Mouse (Mus musculus) gastrocnemius, postnatal 4 days (tissue): ENCODE results near the gene Fam173a. TPM values are rescaled to one million over a fixed set of nuclear protein-coding genes. Genes with fewer than 3 reads are reported as not detected.
A peak's percentile ranks its signal among the peaks of the same experiment; 100 is the strongest.
"Not testable (repeated sequence)": the region's sequence is repeated elsewhere in the genome, so short reads cannot be mapped to it uniquely, and the experiment has no call there.

Source experiments
- DNase-seq, 2 experiments: peaks; one replicate each; pipeline ENCODE4 v3.0.0; 2021 to 2022; ENCODE audit warnings: low spot score in 2 of 2, mixed read lengths in 2 of 2
- microRNA-seq: library from miRNA; unstranded; fragments of <30 nt; microRNA quantifications from one replicate; pipeline ENCODE4 v1.2.0, GENCODE M21; 2021
- total RNA-seq, 2 experiments: library from RNA; stranded (reverse); gene quantifications; 2 replicates each; pipeline ENCODE4 v1.2.3; 2021

Gene Fam173a
- total RNA-seq, 2 experiments from 2014 or later: 45.6 to 45.8 TPM

DNA sequence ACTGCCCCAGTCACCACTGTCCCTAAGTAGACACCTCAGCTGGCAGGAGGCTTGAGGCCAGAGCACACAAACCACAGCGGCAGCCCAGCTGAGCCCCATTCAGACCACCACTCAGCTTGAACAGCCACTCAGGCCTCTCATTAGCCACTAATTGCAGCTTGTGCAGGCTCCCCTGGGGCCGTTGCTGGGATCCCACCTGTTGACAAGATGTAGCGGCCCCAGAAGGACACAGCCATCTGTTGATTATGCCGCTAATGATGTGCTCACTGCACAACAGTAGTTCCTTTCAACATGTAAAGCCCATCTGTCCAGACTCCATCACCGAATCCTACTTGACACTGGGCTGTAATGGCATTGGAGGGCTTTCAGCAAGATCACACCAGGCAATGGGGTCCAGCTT is 26.8 kb downstream of the Fam173a start:
- DNase-seq: no peak

DNA sequence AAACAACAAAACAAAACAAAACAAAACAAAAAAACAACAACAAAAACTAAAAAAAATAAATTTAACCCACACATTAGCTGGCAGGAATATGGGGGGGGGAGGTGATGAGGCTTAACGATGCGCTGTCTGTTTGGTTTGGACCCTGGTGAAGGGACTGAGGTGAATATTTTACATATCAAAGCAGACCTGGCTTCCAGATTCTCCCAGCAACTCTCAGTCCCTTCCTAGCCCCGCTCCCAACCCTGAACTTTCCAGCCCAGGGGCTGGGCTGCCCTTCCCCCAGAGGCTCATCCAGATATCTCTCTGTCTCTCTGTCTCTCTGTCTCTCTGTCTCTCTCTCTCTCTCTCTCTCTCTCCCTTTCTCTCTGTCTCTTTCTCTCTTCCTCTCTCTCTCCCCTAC is 30.1 kb downstream of the Fam173a start:
- no peak for DNase-seq

DNA sequence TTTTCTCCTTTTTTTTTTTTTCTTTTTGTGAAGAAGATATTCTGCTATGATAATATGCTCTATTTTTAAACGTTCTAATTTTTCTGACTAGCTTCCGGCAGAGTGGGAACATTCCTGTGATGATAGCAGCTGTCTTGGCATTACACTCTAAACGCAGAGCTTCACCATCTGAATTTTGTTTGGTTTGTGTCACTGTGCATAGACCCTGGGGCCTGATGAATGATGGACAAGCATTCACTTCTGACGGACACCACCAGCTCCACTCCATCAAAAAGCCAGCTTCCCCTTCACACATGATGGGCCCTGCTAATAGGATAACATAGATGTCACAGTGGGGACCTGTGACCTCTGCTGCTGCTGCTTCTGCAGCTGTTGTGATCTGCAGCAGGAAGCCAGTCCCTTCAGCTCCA is 31.1 kb downstream of the Fam173a start:
- DNase-seq: no peak

DNA sequence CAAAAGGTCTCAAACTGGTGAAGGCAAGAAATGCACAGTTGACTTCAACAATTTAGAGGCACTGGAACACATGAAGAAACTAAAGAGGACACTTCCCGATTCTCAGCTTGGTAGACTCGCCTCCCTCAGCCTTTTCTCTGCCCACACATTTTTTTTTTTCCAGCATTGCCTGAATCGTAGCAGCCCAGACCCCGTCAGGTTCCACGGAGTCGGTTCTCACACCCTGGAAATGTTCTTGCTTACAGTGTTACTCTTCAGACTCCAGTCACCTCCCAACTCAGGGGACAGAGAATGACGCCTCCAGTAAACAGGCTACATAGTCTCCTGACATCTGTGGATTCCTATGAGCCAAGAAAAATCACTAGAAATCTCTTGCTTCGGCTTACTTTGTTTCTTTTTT is 32.6 kb downstream of the Fam173a start:
- DNase-seq: no peak

DNA sequence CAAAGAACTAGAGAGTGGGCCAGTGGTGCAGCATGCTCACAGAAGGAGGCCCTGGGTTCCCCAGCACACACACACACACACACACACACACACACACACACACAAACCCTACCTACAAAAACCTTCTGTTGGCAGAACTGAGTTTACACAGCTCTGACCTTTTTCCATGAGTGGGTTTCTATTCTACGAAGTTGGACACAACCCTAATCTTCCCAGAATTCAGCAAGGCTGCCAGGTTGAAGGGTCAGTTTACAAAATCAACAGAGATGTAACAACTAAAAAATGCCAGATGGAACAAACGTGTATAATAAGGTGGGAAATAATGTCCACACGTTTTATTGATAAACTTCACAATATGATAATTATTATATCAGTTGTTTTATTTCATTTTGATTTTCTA is 35.0 kb downstream of the Fam173a start:
- no peak for DNase-seq

DNA sequence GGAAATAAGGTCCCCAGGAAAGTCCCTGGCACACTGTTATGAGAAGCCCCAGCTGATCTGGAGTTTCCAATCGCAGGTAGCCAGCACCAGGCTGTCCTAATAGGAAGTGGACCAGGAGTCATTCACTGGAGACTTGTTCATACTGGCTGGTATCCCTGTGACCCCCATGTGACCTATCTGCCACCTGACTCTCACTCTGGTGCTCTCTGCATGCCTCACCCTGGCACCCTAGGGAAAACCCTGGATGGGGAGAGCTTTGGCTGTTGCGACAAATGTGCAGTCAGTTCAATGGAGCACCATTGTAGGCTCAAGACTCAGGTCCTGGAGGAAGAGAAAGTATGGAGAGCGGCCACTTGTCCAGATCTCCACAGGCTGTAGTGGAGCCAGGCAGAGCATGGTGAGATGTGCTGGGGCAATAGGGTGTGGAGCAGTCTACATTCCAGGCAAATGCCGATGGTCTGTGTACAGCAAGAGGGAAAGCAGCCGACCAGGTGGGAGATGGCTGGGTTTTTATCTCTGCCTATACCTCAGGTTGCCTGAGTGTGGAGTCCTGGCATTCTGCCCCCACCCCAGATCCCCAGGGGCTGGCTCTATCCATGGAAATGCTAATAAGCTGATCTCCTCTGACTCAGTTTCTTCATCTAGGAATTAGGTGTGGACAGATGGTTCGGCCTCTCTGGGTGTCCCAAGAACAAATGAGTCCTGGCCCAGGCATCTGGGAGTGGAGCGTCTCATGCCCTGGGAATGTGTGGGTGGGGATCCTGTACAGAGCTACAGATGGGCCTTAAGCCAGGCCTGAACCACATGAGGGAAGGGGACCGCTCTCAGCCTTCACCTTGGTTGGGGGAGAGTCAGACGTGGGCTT is 36.1 kb downstream of the Fam173a start:
- no peak for DNase-seq

DNA sequence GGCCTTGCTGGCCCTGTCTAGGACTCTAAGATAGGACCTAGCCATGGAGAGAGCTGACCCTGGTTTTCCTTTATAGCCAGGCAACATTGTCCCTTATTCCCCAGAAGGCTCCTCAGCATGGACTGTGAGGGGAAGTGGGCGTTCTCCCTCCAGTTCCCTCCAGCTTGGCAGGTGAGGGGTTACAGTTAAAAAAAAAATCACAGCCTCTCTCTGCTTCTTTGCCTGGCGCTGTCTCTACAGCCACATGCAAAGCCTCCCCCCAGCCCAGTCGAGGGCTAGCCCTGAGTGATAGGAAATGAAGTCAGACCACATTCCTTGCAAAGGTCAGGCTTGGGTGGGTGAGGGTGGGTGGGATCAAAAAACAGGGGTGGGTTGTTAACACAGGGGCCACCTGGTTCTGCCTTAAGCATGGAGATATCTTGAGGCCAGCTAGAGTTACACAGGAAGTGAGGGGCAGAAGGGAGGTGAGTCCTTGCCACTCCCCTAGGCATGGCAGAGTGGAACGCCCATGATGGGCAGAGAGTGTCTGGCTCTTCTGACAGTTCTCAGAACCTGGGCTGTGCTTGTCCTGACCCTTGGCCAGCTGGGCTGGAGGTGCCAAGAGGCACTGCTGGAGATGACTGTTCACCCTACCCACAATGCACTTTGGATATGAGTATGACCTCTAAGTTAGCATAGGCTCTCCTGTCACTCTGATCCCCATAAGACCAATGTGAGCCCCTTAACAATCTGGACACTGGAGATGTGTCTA is 36.9 kb downstream of the Fam173a start:
- DNase-seq: no peak

DNA sequence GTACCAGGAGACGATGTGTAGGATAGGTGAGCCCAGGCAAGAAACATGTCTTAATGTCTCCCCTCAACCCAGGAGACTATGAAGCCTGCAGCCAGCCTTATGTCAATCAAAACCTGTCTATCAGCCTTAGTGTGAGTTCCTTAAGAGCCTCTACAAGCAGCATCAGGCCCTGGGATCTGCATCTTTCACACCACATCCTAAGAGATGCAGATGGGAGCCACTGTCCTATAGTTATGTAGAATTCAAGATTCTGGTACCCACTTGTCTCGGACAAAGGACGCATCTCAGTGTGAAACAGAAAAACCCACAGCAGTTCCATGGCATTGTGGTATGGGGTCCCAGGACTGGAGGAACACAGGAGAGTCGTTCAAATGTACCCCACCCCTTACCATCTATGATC is 37.6 kb downstream of the Fam173a start:
- DNase-seq: no peak

DNA sequence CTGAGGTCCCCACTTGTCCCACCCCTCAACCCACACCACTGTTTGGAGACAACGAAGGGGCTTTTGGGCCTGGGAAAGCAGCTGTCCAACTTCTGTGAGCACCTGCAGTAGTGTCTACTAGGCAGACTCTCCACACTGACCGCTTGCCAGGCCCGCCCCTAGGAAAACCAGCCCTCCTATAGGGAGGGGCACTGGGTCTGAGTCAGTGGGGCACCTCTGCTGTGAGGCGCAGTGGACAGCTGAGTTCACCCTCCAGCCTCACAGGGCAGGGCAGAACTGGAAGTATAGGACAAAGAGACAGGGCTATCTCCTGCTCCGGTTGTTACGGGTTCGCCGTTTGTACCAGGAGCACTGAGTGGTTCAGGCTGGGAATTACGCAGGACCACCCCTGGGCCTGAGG is 38.5 kb downstream of the Fam173a start, which contains the start of gene Msln:
Gene Msln, minus strand, starts transcription at position 138 of the 400 bp plus-strand sequence.
- DNase-seq: no peak

DNA sequence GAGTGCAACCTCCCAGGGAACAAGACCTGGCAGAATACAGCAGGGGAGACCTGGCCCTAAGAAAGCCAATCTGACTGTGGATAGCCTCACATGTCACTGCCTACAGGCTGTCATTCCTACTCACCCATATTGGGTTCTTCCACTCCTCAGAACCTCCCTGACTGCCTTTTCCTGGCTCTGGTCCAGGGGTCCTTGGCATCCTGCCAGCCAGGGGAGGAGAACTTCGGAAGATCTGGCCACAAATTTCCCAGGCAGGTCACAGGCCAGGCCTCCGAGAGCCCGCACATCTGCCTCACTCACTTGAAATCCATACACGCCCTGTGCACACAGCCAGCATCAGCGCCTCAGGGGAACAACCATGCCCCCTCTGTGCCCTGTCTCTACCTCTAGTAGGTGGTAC is 41.3 kb downstream of the Fam173a start:
- DNase-seq: peak; percentile 46 to 57

DNA sequence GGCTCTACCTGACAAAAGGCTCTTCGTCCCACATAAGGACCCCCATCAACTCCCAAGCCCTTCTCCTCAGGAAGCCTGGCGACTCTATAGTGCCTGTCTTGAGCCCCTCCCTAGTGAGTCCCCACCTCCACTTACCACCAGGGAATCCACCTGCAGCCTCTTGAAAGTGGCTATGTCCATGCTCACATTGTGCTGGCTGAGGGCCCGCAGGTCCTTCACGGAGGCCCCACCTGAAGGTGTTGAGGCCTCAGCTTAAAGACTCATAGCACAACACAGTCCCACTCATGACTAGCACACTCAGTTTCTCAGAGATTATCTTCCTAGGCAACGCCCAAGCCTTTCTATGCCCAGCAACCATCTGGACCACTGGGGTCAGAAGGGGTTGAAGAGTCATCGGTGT is 43.4 kb downstream of the Fam173a start:
- no peak for DNase-seq

DNA sequence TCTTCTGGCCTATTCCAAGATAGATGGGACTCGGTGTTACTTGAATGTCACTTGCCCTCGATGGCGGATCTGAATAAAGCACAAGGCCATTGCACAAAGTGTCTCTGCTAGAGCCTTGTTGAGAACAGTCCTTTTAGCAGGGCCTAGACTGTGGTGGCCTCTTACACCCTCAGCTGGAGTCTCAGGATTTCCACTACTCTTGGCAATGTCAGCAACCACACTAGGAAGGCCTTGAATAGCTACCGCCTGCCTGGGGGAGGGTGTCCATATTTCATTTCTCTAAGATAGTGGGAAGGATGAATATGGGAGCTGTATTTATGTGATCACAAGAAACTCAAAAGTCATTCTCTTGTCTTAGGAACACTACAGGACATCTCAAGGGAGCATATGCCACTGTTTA is 44.5 kb downstream of the Fam173a start:
- no peak for DNase-seq

DNA sequence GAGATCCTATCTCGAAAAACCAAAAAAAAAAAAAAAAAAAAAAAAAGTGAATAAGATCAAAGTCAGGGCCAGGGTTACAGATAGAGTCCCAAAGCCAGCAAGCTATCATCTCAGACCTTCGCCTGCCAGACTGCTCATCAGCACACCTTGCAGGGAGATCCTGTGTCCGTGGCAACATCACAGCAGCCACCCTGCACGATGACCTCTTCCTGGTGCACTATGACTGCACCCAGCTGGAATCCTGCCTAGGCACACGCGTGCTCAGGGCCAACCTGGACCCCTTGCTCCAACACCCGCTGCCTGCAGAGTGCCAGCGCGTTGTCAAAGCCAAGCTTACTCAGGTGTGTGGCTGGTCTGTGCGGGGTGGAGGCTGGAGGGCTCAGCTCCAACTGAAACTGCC is 48.4 kb downstream of the Fam173a start:
- DNase-seq: no peak

DNA sequence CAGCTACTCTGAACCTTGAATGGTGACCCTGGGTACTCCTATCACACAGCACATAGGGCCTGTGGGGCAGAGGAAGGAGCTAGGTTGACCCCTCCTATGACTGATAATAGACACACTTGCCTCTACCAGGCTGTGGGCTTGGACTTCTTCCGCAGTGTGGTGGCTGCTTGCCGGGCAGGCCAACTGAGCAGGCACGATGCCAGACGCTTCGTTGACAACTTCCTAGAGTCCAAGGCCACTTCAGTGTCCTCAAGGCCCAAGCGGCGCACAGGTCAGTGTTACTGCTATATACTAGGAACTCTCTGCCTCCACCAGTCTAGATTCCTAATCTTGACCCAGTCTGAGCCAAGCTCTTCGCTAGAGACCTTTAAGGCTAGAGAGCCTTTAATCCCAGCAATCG is 48.9 kb downstream of the Fam173a start:
- DNase-seq: no peak

DNA sequence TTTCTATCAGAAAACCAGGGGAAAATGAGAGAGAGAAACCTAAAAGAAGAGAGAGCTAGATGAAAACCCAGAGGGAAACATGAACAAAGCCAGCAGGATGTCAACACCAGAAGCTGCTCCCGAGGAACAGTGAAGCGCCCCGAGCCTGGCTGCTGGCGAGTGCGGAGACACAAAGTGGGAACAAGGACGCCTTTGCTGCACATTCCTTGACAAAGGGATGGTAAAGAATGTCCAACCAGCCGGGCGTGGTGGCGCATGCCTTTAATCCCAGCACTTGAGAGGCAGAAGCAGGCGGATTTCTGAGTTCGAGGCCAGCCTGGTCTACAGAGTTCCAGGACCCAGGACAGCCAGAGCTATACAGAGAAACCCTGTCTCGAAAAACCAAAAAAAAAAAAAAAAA is 51.2 kb downstream of the Fam173a start:
- DNase-seq: not testable (repeated sequence)

Small RNAs within 50 kb of the gene (microRNA-seq; reads per million reads assigned to microRNA genes)
- gene Gm25083: not detected
- gene Mir3082: 1.5 reads per million
- 1.5 reads per million for gene Mir6966

Other genes with a start within 250 kb of the Fam173a start
- gene Sox8, start 222.2 kb downstream of the Fam173a start, total RNA-seq: 10 to 100 TPM; 26.9 to 33.7 TPM
- 10 to 100 TPM; 16.1 to 18.8 TPM for gene Lmf1, start 213.8 kb downstream of the Fam173a start, total RNA-seq
- not detected for gene Gng13, start 75.7 kb downstream of the Fam173a start, total RNA-seq
- gene Chtf18, start 65.5 kb downstream of the Fam173a start, total RNA-seq: 1 to 10 TPM; 7.7 to 8.6 TPM
- 1 to 10 TPM; 7.9 to 8.1 TPM for gene Rpusd1, start 65.2 kb downstream of the Fam173a start, total RNA-seq
- gene Mslnl, start 56.9 kb downstream of the Fam173a start, total RNA-seq: not detected
- under 1 TPM; 0.44 to 0.49 TPM for gene Msln, start 38.5 kb downstream of the Fam173a start, total RNA-seq
- gene Narfl, start 19.1 kb downstream of the Fam173a start, total RNA-seq: 10 to 100 TPM; 29.0 to 31.3 TPM
- 10 to 100 TPM; 31.3 to 32.5 TPM for gene Haghl, start 7.2 kb downstream of the Fam173a start, total RNA-seq
- gene Ccdc78, start 6.3 kb downstream of the Fam173a start, total RNA-seq: not detected
- gene AC134908.4, start 2.8 kb upstream of the Fam173a start, total RNA-seq: under 1 TPM in 1 of 2 experiments, not detected in 1; 0.75 TPM
- gene Metrn, start 4.2 kb upstream of the Fam173a start, total RNA-seq: 10 to 100 TPM; 46.3 to 51.6 TPM
- 1 to 10 TPM; 1.4 to 2.0 TPM for gene Fbxl16, start 16.2 kb upstream of the Fam173a start, total RNA-seq
- gene Wdr24, start 30.7 kb upstream of the Fam173a start, total RNA-seq: 10 to 100 TPM; 12.2 to 13.7 TPM
- gene Jmjd8, start 36.0 kb upstream of the Fam173a start, total RNA-seq: 10 to 100 TPM; 31.6 to 32.4 TPM
- 100 to 1,000 TPM; 116 to 134 TPM for gene Stub1, start 40.5 kb upstream of the Fam173a start, total RNA-seq
- gene Rhbdl1, start 44.4 kb upstream of the Fam173a start, total RNA-seq: 1 to 10 TPM; 7.6 to 10.0 TPM
- gene Gm20683, start 48.9 kb upstream of the Fam173a start, total RNA-seq: 1 to 10 TPM; 5.4 to 7.6 TPM
- 10 to 100 TPM; 34.9 to 41.5 TPM for gene Rhot2, start 52.0 kb upstream of the Fam173a start, total RNA-seq
- gene Wdr90, start 68.6 kb upstream of the Fam173a start, total RNA-seq: 10 to 100 TPM; 11.7 to 12.0 TPM
- gene Mcrip2, start 75.9 kb upstream of the Fam173a start, total RNA-seq: 10 to 100 TPM; 46.1 to 48.6 TPM
- gene Mettl26, start 82.2 kb upstream of the Fam173a start, total RNA-seq: 10 to 100 TPM; 20.0 to 21.3 TPM
- gene Wfikkn1, start 88.0 kb upstream of the Fam173a start, total RNA-seq: 1 to 10 TPM in 1 of 2 experiments, under 1 TPM in 1; 0.88 to 1.4 TPM
- gene Rab40c, start 126.8 kb upstream of the Fam173a start, total RNA-seq: 10 to 100 TPM; 15.1 to 17.2 TPM
- 10 to 100 TPM; 46.7 to 50.8 TPM for gene Pigq, start 152.0 kb upstream of the Fam173a start, total RNA-seq
- not detected for gene Nhlrc4, start 152.1 kb upstream of the Fam173a start, total RNA-seq
- not detected for gene A930017K11Rik, start 159.7 kb upstream of the Fam173a start, total RNA-seq
- gene Capn15, start 192.9 kb upstream of the Fam173a start, total RNA-seq: 10 to 100 TPM; 14.2 to 14.5 TPM